Comparison of ENCODE assay signal across 7 mouse cellular contexts in genomic region chr5:73256352-73257065, GRCm38 (mm10). TPM values are rescaled to one million over a fixed set of nuclear protein-coding genes. Genes with fewer than 3 reads are reported as not detected.
DNase-seq lines count a peak whose midpoint lies in the region; ATAC-seq lines count a peak whose summit lies in the region.

Fryl (minus strand) TSS chr5:73256619.

- H3K36me3 ChIP-seq in intestine, embryonic 16.5 days (ENCODE audit: control insufficient read depth, insufficient read depth, low read length), result no peaks in the 10 kb centered on the region
- H3K36me3 ChIP-seq in midbrain, embryonic 11.5 days (ENCODE audit: control insufficient read depth, insufficient read depth, low read length), result no peaks in the 10 kb centered on the region

- peak within 1 kb of the TSS; percentile 99 for H3K4me3 ChIP-seq in intestine, embryonic 16.5 days (ENCODE audit: low read length)
- H3K4me3 ChIP-seq in midbrain, embryonic 11.5 days (ENCODE audit: low read depth, low read length), result peak within 1 kb of the TSS; percentile 92

- H3K27me3 ChIP-seq in intestine, embryonic 16.5 days (replicated peaks; ENCODE audit: control insufficient read depth, insufficient read depth, low read length), result no peaks in the 10 kb centered on the region
- 0 out of 2 replicates have a peak, but pooled peaks cover 2% of the 10 kb centered on the region for H3K27me3 ChIP-seq in midbrain, embryonic 11.5 days (ENCODE audit: control insufficient read depth, insufficient read depth, low read length)

- peaks cover 14% of the 10 kb centered on the region for H3K4me1 ChIP-seq in intestine, embryonic 16.5 days (ENCODE audit: control insufficient read depth, insufficient read depth, low read length)
- peaks cover 8% of the 10 kb centered on the region for H3K4me1 ChIP-seq in midbrain, embryonic 11.5 days (ENCODE audit: control insufficient read depth, insufficient read depth, low read length)

- peak within 1 kb of the TSS; percentile 96 for H3K27ac ChIP-seq in intestine, embryonic 16.5 days (ENCODE audit: low read length)
- peak within 1 kb of the TSS; percentile 94 for H3K27ac ChIP-seq in midbrain, embryonic 11.5 days (ENCODE audit: low read depth, low read length)

- under 1% methylated on average over 44 of the region's 44 CpGs for WGBS in intestine, embryonic 16.5 days
- under 1% methylated on average over 44 of the region's 44 CpGs for WGBS in midbrain, embryonic 11.5 days

- peak; percentile 99 for ATAC-seq in intestine, embryonic 16.5 days
- peak; percentile 99 for ATAC-seq in midbrain, embryonic 11.5 days (ENCODE audit: low FRiP score)

- no peaks in the 10 kb centered on the region for H3K9me3 ChIP-seq in intestine, embryonic 16.5 days (ENCODE audit: control insufficient read depth, low read length)
- H3K9me3 ChIP-seq in midbrain, embryonic 11.5 days (ENCODE audit: control insufficient read depth, low read length), result no peaks in the 10 kb centered on the region

- H3K4me2 ChIP-seq in intestine, embryonic 16.5 days (ENCODE audit: low read depth, low read length), result peak within 1 kb of the TSS; percentile 70
- H3K4me2 ChIP-seq in midbrain, embryonic 11.5 days, result peak within 1 kb of the TSS; percentile 67

- DNase-seq in adrenal gland, adult 8-10 months, result peak; percentile 96
- DNase-seq in embryo, embryonic 9.5 days (ENCODE audit: extremely low spot score), result peak; percentile 100
- peak; percentile 93 to 98 for DNase-seq in gastrocnemius, postnatal 4 days (ENCODE audit: low spot score in 2 of 2)
- DNase-seq in left cerebral cortex, postnatal 36 days (ENCODE audit: low spot score in 2 of 2), result peak; percentile 89
- DNase-seq in midbrain, embryonic 11.5 days (ENCODE audit: low spot score, missing footprints), result peak; percentile 99
- DNase-seq in skeletal muscle tissue, adult 2 months (ENCODE audit: low read depth, low spot score), result peak; percentile 97

- intact Hi-C loops in left cerebral cortex, postnatal 36 days (cut with DNase I), result loop anchor here (1.0 to 5.0 kb wide), 2 partner anchors 36 to 124 kb away; partner anchors contain the start of gene Ociad1

- peak within 1 kb of the TSS; percentile 90 for H3K9ac ChIP-seq in intestine, embryonic 16.5 days (ENCODE audit: low read depth, low read length)
- H3K9ac ChIP-seq in midbrain, embryonic 11.5 days (ENCODE audit: low read length), result peak within 1 kb of the TSS; percentile 93

RNA-seq across cellular contexts. Expression of gene Fryl, which starts in this region (rescaled TPM):
- 10 to 100 TPM; 39.3 to 67.3 (median 51.1) TPM for total RNA-seq in adrenal gland, adult 8-10 months (2022)
- 10 to 100 TPM; 33.7 to 35.8 TPM for total RNA-seq in gastrocnemius, postnatal 4 days (2021)
- polyA plus RNA-seq in intestine, embryonic 16.5 days (2015; fragmentation: Nextera tagmentation; extraction: Ambion mirVana), result 22.1 and 22.6 TPM in 2 replicates
- total RNA-seq in left cerebral cortex, postnatal 36 days (2021), result 10 to 100 TPM; 48.6 to 80.3 TPM
- 39.0 and 42.5 TPM in 2 replicates for polyA plus RNA-seq in midbrain, embryonic 11.5 days (2014; fragmentation: Nextera tagmentation; extraction: Ambion mirVana)

Comparison
In these comparisons a context has a peak if more than half of its experiments do, and no peak if none do; other contexts are left out.
1. Peak in every context shown above with its lines: DNase-seq, ATAC-seq, H3K4me3 ChIP-seq and H3K27ac ChIP-seq.